Mouse (Mus musculus) CH12.LX (cell line): ENCODE measurements at regions not wholly inside any gene's neighbourhood (a gene's known extent, or its start where the extent isn't known, plus 50 kb on each side); places are given as distances from the start of the nearest gene placed in this dataset.

Source experiments
- DNase-seq: peaks from one replicate; pipeline ENCODE4 v3.0.0-alpha.2; 2013; ENCODE audit errors: extremely low read depth
- H3K27ac ChIP-seq: 2 replicates; pipeline ENCODE4 v1.5.1; 2012; ENCODE audit warnings: low read depth, mild to moderate bottlenecking, control low read depth, moderate library complexity; ENCODE audit not compliant: insufficient read depth
- H3K27me3 ChIP-seq: replicated peaks from 2 replicates; pipeline ENCODE3; 2012; ENCODE audit warnings: inconsistent platforms
- H3K36me3 ChIP-seq, 2 experiments: replicated peaks in 1 of 2; 2 replicates each; pipeline versions ENCODE3 to v1.6.1; 2012; ENCODE audit warnings: inconsistent platforms in 1 of 2, low read length in 1 of 2, mild to moderate bottlenecking in 1 of 2, mixed read lengths in 1 of 2, moderate library complexity in 1 of 2; ENCODE audit not compliant: control insufficient read depth in 1 of 2, insufficient read depth in 1 of 2
- H3K4me1 ChIP-seq, 2 experiments: 2 replicates each; pipeline ENCODE4 v1.6.1; 2012; ENCODE audit warnings: inconsistent platforms in 1 of 2, moderate library complexity in 1 of 2; ENCODE audit not compliant: insufficient read depth in 2 of 2, control insufficient read depth in 1 of 2
- H3K4me2 ChIP-seq: 2 replicates; pipeline ENCODE4 v1.6.1; 2012; ENCODE audit warnings: low read depth, mild to moderate bottlenecking, control low read depth; ENCODE audit not compliant: poor library complexity, insufficient read depth, severe bottlenecking
- H3K4me3 ChIP-seq, 3 experiments: fragments of 150-350 bp in 1 of 3; sonication (generic) in 1 of 3; replicated peaks in 1 of 3; 2 replicates each; pipeline versions ENCODE3 to v1.5.1; 2011 to 2012; ENCODE audit warnings: low read depth in 2 of 3, low read length in 2 of 3, mild to moderate bottlenecking in 2 of 3, moderate library complexity in 2 of 3, control low read depth in 1 of 3, improper control_type of control experiment in 1 of 3, inconsistent platforms in 1 of 3, mixed read lengths in 1 of 3; ENCODE audit not compliant: poor library complexity in 1 of 3
- H3K79me2 ChIP-seq: replicated peaks from 2 replicates; pipeline ENCODE4 v1.6.1; 2012; ENCODE audit warnings: mild to moderate bottlenecking, moderate library complexity; ENCODE audit not compliant: control insufficient read depth, poor library complexity, insufficient read depth, severe bottlenecking; ENCODE audit errors: extremely low read depth
- H3K9ac ChIP-seq: 2 replicates; pipeline ENCODE4 v1.6.1; 2012; ENCODE audit warnings: low read depth, mild to moderate bottlenecking, control low read depth, moderate library complexity; ENCODE audit not compliant: insufficient read depth
- H3K9me3 ChIP-seq: replicated peaks from 2 replicates; pipeline ENCODE3; 2012; ENCODE audit warnings: low read length, inconsistent platforms, mixed read lengths
- HCFC1 ChIP-seq: IDR thresholded peaks from 2 replicates; pipeline ENCODE4 v1.6.1; 2012; ENCODE audit warnings: low read depth, mild to moderate bottlenecking, inconsistent platforms, low read length, improper control_type of control experiment
- MAFK ChIP-seq: IDR thresholded peaks from 2 replicates; pipeline ENCODE4 v1.6.1; 2011; ENCODE audit warnings: low read length, improper control_type of control experiment; ENCODE audit not compliant: insufficient replicate concordance
- MAZ ChIP-seq: IDR thresholded peaks from 2 replicates; pipeline ENCODE4 v1.6.1; 2012; ENCODE audit warnings: low read depth, mild to moderate bottlenecking, inconsistent platforms, low read length, improper control_type of control experiment, moderate library complexity
- MEF2A ChIP-seq: IDR thresholded peaks from 2 replicates; pipeline ENCODE4 v1.6.1; 2014; ENCODE audit warnings: low read depth, mild to moderate bottlenecking, inconsistent platforms, low read length, improper control_type of control experiment, borderline replicate concordance
- NRF1 ChIP-seq: IDR thresholded peaks from 2 replicates; pipeline ENCODE4 v1.6.1; 2014; ENCODE audit warnings: low read depth, mild to moderate bottlenecking, inconsistent platforms, low read length, improper control_type of control experiment, moderate library complexity
- TCF12 ChIP-seq: IDR thresholded peaks from 2 replicates; pipeline ENCODE4 v1.6.1; 2014; ENCODE audit warnings: low read depth, mild to moderate bottlenecking, inconsistent platforms, low read length, improper control_type of control experiment
- dilution Hi-C: fragments of 300-500 bp; cut with MboI; formaldehyde crosslinking; loops from 2 replicates; pipeline ENCODE4 v1.14.3; 2020; ENCODE audit warnings: low sequenced_read_pairs; ENCODE audit not compliant: extremely low pct_unique_long_range_greater_than_20kb, extremely low pct_ligation_motif_present
- in situ Hi-C: fragments of 300-500 bp; cut with MboI; formaldehyde crosslinking; loops from 3 replicates; pipeline ENCODE4 v1.14.3; 2019; ENCODE audit warnings: low sequenced_read_pairs, low pct_ligation_motif_present, low pct_unique_long_range_greater_than_20kb, mixed read lengths

DNA sequence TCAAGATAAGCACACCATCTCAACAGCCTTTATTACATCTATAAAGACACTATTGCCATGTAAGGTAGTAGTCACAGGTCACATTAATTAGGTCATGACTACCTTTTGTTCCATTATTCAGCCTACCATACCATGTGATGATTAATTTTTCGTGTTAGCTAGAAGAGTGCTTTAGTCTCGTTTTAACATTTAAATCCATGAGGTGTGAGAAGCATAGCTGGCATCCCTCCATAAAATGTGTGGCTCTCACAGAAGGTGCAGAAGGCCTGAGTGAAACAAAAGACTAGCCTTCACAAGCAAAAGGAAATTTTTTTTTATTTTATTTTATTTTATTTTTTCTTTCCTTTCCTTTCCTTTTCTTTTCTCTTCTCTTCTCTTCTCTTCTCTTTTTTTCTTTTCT lies 345.5 kb upstream of the Dppa4 start:
- dilution Hi-C loops (no loop called here), in situ Hi-C loops (no loop called here)
- no peak overlapping the region for H3K4me3 ChIP-seq
- no peak overlapping the region for H3K27ac ChIP-seq
- DNase-seq: no peak
- no peaks in the 10 kb centered on the region for H3K36me3 ChIP-seq
- TF ChIP-seq MAFK: no peak
- no peak for TF ChIP-seq TCF12
- TF ChIP-seq MEF2A: no peak
- no peak for TF ChIP-seq HCFC1
- no peak for TF ChIP-seq NRF1
- no peak for TF ChIP-seq MAZ
- H3K79me2 ChIP-seq: no peaks in the 10 kb centered on the region
- no peak overlapping the region for H3K4me2 ChIP-seq
- H3K9ac ChIP-seq: no peak overlapping the region
- H3K27me3 ChIP-seq: no peaks in the 10 kb centered on the region
- no peaks in the 10 kb centered on the region for H3K4me1 ChIP-seq
- peaks cover 58% of the 10 kb centered on the region for H3K9me3 ChIP-seq
